Mouse (Mus musculus) lung, postnatal 14 days (tissue): ENCODE results near the gene Ift172.

Source experiments
- DNase-seq: peaks from one replicate; pipeline ENCODE4 v3.0.0; 2021

The Ift172 gene

DNA sequence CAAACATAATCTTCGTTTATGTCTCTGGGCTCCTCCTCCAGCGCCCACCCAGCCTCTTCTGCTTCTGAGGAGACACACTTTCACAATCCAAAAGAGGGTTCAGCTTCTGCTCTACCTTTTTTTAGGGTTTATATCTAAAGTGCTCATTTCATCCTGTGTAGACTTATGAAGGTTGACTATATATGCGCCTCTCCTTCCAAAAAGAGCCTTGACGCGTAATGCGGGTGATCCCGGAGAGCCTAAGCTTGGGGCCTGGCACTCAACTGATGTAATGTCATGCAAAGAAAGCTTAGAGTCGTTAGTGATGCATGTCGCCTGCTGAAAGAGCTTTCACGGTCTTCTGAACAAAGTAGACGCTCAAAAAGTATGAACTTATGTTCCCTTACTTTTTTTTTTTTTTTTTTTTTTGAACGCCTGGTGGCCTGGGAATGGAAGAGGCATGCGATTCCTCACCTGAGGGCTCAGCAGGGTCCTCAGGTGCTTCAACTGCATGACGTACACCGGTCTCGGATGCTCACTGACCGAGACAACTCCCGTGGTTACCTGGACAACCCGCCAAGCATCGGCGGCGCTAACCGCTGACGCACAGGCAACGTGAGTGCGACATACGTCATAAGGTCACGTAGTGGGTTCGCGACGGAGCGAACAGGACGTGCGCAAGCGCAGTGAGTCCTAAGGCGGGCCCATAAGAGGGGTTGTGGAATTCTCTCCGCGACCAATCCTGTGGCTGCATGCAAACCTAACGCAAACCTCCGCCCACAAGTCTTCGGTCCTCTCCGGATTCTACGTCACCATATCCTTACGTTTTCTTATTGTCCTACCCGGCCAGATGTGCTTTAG, at the start of gene Ift172:
Gene Ift172, minus strand, starts transcription at position 596 of the 840 bp plus-strand sequence.
- peak; percentile 97 for DNase-seq

DNA sequence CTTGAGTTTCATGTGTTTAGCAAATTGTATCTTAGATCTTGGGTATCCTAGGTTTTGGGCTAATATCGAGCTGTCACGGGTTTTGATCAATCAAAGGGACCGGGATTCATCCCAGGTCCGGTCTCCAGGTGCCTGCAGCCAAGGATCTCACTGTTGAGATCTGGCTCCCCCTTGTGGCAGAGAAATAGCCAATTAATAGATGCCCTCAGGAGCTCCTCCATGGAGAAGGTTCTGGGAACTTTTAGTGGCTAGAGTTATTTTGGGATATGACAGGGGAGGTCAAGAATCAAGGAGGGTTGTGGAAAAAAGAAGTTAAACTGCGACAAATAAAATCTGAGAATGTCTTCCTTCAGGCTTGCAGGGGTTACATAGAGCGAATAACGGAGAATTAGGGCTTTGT, 37.3 kb upstream of the Ift172 start:
- DNase-seq, result peak; percentile 74

DNA sequence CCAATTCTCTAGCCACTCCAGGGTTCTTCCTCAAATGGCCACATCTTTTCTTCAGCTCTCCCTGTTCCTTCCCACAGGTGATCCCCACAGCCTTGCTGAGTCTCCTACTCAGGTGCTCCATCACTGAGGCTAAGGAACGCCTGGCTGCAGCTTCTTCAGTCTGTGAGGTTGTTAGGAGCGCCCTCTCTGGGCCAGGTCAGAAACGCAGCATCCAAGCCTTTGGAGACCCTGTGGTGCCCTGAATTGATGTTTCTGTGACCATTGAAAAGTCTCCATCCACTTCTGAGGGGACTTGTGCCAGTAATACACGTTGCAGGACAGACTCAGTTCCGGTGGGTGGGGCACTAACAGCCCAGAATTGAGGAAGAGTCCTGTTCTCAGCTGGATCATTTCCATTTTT, 35.9 kb upstream of the Ift172 start:
- DNase-seq, result peak; percentile 9

DNA sequence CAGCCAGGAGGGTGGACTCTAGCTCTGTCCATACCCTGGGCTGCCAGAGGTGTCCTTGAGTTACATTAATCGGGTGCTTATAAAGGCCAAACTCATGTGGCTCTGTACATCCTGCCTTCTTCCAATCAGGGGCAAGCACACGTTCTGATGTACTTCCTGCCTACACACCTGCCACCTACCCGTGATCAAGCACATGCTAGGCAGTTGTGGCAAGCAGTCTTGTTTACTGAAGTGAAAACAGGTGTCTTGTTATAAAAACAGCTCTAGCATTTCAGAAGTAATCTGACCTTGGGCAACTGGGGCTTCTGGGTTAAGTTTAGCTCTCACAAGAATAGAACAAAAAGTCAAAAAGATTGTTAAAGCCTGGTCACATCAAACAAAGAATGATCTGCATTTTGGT, 33.2 kb upstream of the Ift172 start:
- DNase-seq, result no peak

DNA sequence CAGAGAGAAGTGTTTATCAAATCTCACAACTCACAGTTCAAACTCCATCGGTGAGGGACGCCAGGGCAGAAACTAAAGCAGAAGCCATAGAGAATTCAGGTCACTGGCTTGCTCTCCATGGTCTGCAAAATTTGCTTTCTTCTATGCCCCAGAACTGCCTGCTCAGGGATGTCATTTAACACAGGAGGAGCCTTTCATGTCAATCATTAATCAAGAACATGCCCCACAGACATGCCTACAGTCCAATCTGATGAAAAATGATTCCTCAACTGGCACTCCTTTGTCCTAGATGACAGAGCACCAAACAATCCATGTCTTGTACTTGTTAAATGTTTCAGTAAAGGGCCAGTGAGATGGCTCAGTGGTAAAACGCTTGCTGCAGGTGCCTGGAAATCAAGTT, 31.9 kb upstream of the Ift172 start:
- no peak for DNase-seq

DNA sequence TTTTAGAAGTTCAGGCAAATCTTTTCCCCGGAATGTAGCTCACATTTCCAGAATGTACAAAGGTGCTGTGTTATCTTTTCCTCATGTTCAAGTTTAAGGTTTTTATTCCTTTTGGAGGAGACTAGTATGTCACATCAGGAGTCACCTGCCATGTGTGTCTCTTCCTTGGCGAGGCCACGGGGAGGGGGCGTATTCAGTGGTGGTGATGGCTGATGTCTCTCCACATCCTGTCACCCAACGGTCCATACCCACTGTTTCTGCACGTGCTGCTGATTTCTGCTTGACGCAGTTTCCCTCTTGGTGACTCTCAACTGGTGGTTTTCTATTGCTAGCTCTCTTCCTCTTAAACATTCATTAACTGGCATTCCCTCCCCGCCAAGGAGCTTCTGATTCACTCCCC, 21.9 kb upstream of the Ift172 start:
- DNase-seq, result no peak

DNA sequence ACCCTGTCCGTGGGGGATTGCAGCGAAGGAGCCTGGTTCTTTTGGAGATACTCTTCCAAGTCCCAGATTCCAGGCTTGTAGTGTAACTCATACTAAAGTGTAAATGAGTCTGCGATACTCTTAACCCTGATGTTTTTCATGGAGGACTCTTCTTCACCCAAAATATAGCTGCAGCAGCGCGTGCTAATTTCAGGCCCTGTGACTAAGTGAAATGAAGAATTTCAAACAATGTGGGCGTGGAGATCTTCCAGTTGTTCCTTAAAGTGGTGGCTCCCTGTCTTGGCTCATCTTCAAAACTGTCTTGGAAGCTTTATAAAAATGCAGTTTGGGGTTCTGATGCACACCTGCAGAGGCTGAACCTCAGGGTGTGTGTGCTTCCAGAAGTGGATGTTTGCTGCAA, 12.2 kb upstream of the Ift172 start:
- DNase-seq, result no peak

DNA sequence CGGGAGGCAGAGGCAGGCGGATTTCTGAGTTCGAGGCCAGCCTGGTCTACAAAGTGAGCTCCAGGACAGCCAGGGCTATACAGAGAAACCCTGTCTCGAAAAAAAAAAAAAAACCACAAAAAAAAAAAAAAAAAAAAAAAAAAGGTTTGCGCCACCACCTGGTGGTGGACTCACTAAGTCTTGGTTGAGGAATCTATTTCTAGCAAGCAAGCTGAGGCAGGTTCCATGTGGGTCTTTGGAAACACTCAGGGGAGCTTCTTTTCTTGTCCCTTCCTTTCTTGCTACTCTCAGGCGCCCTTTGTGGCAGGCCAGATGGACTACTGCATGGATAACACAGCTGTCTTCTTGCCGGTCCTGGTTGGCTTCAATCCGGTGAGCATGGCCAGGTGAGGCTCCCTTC, 10.9 kb upstream of the Ift172 start:
- no peak for DNase-seq

DNA sequence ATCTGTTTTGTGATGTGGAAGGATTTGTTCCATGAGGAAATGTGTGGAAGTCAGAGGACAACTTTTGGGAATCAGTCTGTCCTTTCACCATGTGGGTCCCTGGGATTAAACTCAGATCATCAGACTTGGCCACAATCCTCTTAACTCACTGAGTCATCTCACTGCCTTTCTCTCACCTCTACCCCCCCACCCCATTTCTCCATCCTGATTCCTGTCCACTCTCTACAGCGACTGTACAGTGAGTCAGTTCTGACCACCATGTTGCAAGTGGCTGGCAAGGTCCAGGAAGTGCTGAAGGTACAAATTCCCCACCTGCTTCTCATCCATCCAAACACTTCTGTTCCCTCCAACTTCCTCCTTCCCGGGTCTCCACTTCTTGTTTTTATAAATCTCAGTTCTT, 7.6 kb upstream of the Ift172 start:
- DNase-seq, result no peak

DNA sequence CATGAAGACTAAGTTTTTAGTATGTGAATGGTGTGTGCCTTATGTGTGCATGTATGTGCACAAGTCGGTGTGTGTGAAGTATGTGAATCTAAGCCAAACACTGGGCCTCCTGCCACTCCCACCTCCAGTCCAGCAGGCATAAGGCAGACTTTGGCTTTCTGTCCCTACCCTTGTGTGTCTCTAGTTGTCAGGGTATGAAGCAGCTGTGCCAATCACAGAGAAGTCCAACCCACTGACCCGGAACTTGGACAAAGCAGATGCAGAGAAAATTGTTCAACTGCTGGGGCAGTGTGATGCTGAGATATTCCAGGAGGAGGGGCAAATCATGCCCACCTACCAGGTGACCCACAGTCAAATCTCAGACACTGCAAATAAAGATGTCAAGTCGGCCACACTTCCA, 7.1 kb upstream of the Ift172 start:
- DNase-seq, result no peak

DNA sequence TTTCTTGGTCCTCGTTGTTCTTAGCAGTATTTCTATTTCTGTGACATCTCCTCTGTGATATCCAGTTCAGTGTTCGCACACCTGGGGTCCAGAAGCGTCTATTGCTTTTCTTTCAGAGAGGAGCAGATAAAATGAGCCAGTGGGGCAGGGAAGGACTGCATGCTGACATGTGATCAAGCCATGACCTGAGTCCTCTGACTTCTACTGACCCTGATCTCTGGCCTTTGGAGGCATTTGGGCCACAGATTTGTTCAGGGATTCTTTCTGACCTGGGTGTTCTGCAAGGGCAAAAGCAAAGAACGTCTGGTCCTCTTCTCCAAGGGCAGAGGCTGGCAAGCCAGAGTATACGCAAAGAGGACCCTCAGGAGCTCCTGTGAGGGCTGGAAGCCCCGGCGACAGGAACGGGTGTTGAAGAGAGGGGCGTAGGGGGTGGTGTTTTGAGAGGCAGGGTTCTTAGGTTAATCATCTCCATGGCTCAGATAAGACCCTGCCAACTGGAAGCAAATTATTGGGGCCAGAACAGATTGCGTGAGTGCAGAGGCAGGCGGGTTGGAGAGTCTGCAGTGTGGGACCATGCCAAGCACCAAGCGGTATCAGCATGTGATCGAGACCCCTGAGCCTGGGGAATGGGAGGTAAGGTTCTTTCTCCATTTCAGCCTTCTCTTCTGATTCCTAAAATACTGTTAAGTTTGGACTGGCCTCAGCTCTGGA, 6.3 kb upstream of the Ift172 start, which contains the start of gene Gckr:
Gene Gckr, plus strand, starts transcription at position 397 of the 711 bp plus-strand sequence.
- no peak for DNase-seq

DNA sequence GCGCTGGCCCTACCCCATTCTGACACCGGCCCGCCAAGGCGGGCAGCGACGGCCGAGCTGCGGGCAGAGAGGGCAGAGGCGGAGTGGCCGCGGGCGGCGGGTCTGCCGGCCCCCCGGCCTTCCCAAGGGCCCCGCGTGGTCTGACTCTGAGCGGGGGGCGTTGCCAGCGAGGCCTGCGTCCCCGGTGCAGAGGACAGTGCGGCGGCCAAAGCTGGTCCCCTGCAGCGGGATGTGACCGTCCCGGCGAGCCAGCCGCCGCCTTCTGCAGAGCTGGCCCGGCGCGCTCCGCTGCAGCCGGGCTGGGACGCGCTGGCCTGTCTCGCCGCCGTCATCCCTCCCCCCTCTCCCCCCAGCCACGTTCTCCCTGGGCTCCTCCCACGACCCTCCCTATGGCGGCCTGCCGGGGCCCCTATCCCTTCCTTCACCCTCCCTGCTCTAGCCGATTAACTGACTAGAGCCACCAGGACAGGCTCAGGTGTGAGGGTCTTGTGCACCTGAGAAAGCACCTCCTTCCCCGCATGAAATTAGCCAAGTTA, 4.8 kb upstream of the Ift172 start, which contains the start of gene Fndc4:
Gene Fndc4, minus strand, starts transcription at position 475 of the 536 bp plus-strand sequence.
- peak; percentile 26 for DNase-seq

DNA sequence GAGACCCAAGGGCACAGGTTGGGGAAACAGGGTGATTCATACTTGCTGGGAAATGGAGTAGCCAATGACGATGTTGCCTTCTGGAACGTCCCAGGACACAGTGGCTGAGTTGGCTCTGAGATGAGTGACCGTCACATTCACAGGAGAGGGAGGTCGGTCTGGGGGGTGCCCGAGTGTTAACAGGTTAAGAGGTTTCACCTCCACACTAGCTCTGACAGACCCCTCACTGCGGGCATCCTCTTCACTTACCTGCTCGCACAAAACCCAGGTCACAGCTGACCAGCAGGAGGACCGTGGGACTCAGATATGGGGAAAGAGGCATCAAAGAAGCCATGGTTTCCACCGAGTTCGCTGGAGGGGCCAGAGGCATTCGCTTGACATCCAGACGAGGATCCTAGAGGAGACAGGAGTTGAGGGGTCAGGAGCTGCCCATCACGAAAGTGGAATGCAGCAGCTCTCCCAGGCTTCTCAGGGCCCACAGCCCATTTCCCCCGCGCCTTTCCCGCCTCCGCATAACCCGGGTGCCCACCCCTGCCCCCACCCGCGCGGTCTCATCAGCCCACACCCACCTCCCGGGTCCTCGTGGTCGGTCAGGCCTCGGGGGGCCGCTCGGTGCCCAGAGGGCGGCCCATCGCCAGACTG, 4.2 kb upstream of the Ift172 start:
- no peak for DNase-seq

DNA sequence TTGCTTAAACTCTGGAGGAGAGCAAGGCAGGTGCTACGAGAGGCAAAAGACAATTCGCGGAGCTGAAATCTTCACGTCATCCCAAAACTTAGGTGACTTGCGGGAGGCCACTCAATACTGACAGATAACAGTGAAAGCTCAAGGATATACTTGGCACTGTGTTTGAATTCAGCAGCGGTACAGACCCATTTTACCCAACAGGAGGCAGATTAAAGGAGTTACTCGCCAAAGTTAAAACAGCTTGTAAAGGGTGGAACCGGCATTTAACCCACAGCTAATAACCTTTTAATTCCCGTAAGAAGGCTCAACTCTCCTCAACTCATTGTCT, 409 bp upstream of the Ift172 start:
- no peak for DNase-seq

DNA sequence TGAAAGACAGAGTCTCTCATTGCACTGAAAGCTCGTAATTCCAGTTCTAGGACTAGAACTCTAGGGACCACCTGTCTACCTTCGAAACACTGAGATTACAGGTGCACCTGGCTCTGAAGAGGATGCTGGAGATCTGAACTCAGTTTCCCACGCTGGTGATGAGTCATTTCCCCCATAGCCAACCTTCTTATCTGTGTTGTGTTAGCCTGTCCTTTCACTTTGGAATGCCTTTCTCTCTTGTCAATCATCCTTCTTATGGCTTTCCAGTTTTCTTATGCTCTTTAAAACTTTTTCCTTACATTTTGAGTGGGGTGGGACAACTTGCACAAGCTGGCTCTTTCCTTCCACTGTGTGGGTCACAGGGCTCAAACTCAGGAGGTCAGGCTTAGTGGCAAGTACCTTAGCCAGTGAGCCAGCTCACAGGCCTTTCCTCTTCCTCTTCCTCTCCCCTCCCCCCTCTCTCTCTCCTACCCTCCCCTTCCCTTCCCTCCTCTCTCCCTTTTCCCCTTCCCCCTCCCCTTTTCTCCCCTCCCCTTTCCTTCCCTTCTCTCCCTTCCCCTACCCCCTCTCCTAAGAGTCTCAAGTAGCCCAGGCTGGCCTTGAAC, 1.2 kb downstream of the Ift172 start:
- no peak for DNase-seq

DNA sequence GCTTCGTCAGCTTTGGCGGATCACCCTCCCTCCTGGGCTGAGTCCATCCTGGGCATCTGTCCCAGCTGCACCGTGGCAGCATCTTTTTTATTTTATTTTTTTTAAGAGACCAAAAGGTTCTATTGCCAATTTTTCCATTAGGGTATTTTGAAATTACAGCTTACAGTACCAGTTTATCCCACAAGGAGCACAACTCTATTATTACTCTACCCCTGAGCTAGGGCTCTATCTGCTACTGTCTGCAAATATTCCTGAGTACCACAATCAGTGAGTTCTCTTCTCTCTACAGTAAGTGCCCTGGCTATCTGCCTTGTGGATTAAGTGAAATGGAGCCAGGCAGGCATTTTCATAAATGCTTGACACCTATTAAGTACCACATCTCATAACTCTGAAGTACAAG, 2.3 kb downstream of the Ift172 start:
- no peak for DNase-seq

DNA sequence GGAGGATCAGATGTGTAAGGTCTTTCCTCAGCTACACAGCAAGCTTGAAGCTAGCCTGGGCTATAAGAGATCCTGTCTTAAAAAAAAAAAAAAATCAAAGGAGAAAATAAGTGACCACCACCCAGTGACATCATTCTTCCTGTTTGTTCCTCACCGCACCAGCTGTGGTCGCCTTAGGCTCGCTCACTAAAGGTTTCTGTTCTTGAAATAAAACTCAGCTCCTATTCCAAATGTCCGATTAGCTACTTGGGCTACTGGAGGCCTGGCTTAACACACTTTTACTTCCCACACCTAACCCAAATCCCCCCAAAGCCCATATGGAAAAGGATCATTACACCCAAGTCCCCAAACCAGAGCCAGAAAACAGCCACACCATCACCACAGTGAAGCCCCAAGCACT, 2.7 kb downstream of the Ift172 start:
- no peak for DNase-seq

DNA sequence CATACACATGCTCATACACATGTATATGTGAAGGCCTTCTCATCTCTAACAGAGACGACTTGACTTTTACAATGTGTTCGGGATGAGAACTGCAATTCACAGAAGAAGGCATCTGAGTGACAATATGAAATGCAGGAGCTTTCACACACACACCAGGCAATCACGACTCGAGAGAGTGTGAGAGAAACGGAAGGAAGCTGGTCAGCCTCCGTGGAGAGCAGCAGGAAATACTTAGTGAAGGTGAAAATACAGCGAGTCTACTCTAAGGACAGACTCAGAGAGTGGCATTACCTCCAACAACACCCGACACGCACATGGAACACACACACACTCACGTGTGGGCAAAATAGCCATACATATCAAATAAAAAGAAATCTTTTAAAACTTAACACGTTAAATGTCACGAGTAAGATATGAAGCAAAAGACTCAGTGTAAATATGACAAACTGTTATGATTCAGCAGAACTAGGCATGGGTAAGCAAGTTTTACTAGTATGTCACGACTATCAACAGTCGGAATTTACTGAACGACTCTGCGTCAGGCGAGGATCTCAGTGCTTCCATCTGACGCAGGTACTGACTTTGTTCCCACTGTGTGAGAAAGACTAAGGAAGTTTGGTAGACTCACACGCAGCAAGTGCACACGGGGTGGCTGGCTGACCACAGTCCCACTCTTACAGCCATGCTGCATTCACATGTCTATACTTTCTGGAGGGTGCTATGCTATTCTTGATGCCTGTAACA, 11.5 kb downstream of the Ift172 start:
- no peak for DNase-seq

DNA sequence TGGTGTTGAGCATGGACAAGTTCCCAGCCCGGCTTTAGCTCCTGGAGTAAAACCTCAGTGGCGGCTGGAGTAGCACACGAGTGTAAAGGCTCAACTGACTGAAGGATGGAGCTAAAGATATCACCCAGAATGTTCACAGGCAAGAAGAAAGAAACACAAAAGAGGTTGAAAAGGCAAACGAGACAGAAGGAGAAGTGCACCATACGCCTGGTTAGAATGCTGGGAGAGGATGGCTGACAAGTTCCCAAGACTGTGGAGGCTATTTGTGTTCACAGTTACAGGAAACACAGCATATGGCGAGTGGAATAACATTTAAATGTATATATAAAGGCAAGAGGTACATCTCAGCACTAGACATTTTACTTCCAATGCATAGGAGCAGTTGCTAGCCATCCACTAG, 17.9 kb downstream of the Ift172 start:
- DNase-seq, result no peak

DNA sequence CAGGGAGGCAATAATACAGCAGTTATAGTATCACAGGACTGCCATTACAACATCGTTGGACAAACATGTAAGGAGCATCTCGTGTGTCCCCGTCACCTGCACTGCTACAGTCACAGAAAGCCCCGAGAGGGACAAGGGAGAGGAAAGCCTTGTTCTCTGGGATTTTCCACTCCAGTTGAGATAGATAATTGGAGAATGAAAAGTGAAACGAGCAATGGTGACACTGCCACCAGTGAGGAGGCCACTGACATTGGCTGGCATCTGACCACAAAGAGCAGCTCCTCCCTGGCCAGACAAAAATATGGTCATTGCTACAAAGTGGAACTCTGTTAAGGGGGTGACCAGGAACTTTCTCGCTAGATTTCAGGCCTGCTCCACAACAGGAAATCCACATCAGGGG, 23.2 kb downstream of the Ift172 start:
- DNase-seq, result no peak

DNA sequence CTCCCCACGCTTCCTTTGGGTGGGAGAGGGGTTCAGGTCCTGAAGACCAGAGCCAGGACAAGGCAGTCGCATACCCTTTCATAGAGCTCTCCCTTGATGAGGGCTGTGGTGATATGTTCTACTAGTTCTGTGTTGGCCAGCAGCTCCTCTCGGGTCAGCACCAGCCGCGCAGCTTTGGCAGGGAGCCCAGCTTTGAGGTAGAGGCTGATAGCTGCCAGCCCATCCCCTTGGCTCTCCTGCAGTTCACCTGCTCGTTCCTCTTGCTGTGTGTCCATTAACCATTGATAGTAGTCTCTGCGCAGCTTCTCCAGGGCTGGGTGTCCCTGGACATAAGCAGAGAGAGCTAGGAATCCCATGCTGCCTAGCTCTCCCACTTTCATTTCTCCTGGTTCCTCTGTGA, 24.8 kb downstream of the Ift172 start:
- no peak for DNase-seq

DNA sequence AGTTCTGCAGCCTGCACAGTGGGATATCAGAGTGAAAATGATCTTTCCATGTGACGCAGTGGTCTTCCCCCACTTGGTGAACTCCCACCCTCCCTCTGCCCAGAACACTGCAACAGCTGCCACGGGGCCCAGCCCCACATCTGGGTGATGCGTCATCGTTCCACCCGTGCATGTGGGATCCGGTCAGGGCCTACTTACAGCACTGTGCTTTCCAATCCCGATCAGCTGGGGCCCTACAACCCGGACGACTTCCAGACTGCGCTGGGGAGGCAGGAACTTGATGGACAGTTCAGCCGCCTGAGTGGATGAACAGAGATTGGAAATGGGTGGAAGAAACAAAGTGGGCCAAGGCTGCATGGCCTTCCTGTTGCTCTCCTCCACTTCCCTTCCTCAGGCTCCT, 33.3 kb downstream of the Ift172 start:
- no peak for DNase-seq

DNA sequence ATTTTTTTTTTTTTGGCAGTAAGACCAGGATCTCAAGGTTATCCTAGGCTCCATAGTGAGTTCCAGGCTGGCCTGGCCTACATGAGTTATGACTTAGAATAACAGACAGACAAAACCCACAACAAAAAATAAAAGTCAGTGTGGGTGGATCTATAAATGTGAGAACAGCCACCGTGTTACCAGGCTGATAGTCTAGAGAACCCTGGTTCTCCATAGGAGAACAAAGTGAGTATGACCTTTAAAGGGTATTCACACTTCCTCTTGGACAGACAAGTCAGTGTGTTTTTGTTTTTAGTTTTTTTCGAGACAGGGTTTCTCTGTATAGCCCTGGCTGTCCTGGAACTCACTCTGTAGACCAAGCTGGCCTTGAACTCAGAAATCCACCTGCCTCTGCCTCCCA, 34.9 kb downstream of the Ift172 start:
- no peak for DNase-seq
